Mouse (Mus musculus) liver, embryonic 14 days (tissue): ENCODE results near the gene Rsph10b. TPM values are rescaled to one million over a fixed set of nuclear protein-coding genes. Genes with fewer than 3 reads are reported as not detected.

Experiments
- polyA plus RNA-seq: library from polyadenylated mRNA; depleted of rRNA; stranded (reverse); fragments of >200 nt; gene quantifications from 2 replicates; pipeline ENCODE4 v1.2.3, GENCODE M21; 2012; rRNA removed

The Rsph10b gene
- 0.28 and 0.41 TPM in 2 replicates for polyA plus RNA-seq

GRCm38 (mm10) chr5:143932831-143933230 is at the start of gene Rsph10b:
Gene Rsph10b, plus strand, starts transcription at chr5:143933035.

GRCm38 (mm10) chr5:143897635-143898330 is 35.1 kb upstream of the Rsph10b start, which contains the start of gene Ankrd61:
Gene Ankrd61, minus strand, starts transcription at chr5:143897685.

GRCm38 (mm10) chr5:143909417-143910400 is 23.1 kb upstream of the Rsph10b start, which contains the start of the genes Aimp2 and Pms2:
Gene Aimp2, minus strand, starts transcription at chr5:143909847.
Gene Pms2, plus strand, starts transcription at chr5:143909964.

GRCm38 (mm10) chr5:143927875-143928274 is 5.0 kb upstream of the Rsph10b start, which contains the start of gene Gm42421:
Gene Gm42421, plus strand, starts transcription at chr5:143928175.

GRCm38 (mm10) chr5:144014551-144015311 is 81.9 kb downstream of the Rsph10b start, which contains the start of gene Ccz1:
Gene Ccz1, minus strand, starts transcription at chr5:144014877.

GRCm38 (mm10) chr5:144026620-144027263 is 93.9 kb downstream of the Rsph10b start, which contains the start of gene Ocm:
Gene Ocm, minus strand, starts transcription at chr5:144026670.

Other genes with a start within 250 kb of the Rsph10b start
- gene Usp42, start 200.8 kb upstream of the Rsph10b start, polyA plus RNA-seq, result 1.5 and 1.8 TPM in 2 replicates
- gene Eif2ak1, start 115.2 kb upstream of the Rsph10b start, polyA plus RNA-seq, result 39.6 and 48.1 TPM in 2 replicates
- gene Ankrd61, start 35.4 kb upstream of the Rsph10b start, polyA plus RNA-seq, result 0.03 and 0.07 TPM in 2 replicates
- 37.5 and 45.2 TPM in 2 replicates for gene Aimp2, start 23.2 kb upstream of the Rsph10b start, polyA plus RNA-seq
- 6.5 and 7.1 TPM in 2 replicates for gene Pms2, start 23.1 kb upstream of the Rsph10b start, polyA plus RNA-seq
- 0.45 and 0.48 TPM in 2 replicates for gene Gm42421, start 4.9 kb upstream of the Rsph10b start, polyA plus RNA-seq
- 23.3 and 24.5 TPM in 2 replicates for gene Ccz1, start 81.8 kb downstream of the Rsph10b start, polyA plus RNA-seq
- gene Ocm, start 93.6 kb downstream of the Rsph10b start, polyA plus RNA-seq, result not detected in 2 replicates
- 2.3 and 3.3 TPM in 2 replicates for gene Lmtk2, start 167.4 kb downstream of the Rsph10b start, polyA plus RNA-seq